Mouse (Mus musculus): ENCODE measurements at regions not wholly inside any gene's neighbourhood (a gene's known extent, or its start where the extent isn't known, plus 50 kb on each side); places are given as distances from the start of the nearest gene placed in this dataset.
A peak's percentile ranks its signal among the peaks of the same experiment; 100 is the strongest.

GRCm38 (mm10) chr11:45089561-45089960, 472.4 kb downstream of the Ebf1 start:
- ATAC-seq (replicated peaks; ENCODE audit: insufficient number of reproducible peaks, low FRiP score, low TSS enrichment, low read depth) (no peak), DNase-seq (ENCODE audit: low spot score) (no peak)
- H3K27me3 ChIP-seq (ENCODE audit: control insufficient read depth, insufficient read depth, low read length): no peaks in the 10 kb centered on the region
- H3K27ac ChIP-seq (replicated peaks; ENCODE audit: low read depth, low read length): no peak overlapping the region
- H3K36me3 ChIP-seq (replicated peaks; ENCODE audit: control insufficient read depth, insufficient read depth, low read depth, low read length): no peaks in the 10 kb centered on the region
- no peak overlapping the region for H3K4me2 ChIP-seq (ENCODE audit: low read depth, low read length)
- H3K4me1 ChIP-seq (ENCODE audit: control insufficient read depth, insufficient read depth, low read length): no peaks in the 10 kb centered on the region
- H3K9me3 ChIP-seq (replicated peaks; ENCODE audit: control insufficient read depth, low read length): no peaks in the 10 kb centered on the region
- H3K9ac ChIP-seq (replicated peaks; ENCODE audit: low read length): no peak overlapping the region
- H3K4me3 ChIP-seq (ENCODE audit: low read depth, low read length): no peak overlapping the region
- 72% methylated on average over 3 of the region's 3 CpGs for WGBS

- Histone ChIP-seq H3K36me3 (replicated peaks; ENCODE audit: control insufficient read depth, insufficient read depth, low read depth, low read length) (no peaks in the 10 kb centered on the region), H3K27me3 (ENCODE audit: control insufficient read depth, insufficient read depth, low read length) (no peaks in the 10 kb centered on the region), H3K4me1 (ENCODE audit: control insufficient read depth, insufficient read depth, low read length) (no peaks in the 10 kb centered on the region), H3K4me3 (ENCODE audit: low read depth, low read length) (no peak overlapping the region), H3K27ac (replicated peaks; ENCODE audit: low read depth, low read length) (no peak overlapping the region), H3K4me2 (ENCODE audit: low read depth, low read length) (no peak overlapping the region), H3K9me3 (replicated peaks; ENCODE audit: control insufficient read depth, low read length) (no peaks in the 10 kb centered on the region), H3K9ac (replicated peaks; ENCODE audit: low read length) (no peak overlapping the region)
- DNase-seq (ENCODE audit: low spot score): peak; percentile 3
- WGBS: 62% methylated on average over 12 of the region's 12 CpGs
- peak; percentile 48; the same call in 1 of the 2 replicates for ATAC-seq (replicated peaks; ENCODE audit: insufficient number of reproducible peaks, low FRiP score, low TSS enrichment, low read depth)
Observed at GRCm38 (mm10) chr11:45103498-45104336, 486.6 kb downstream of the Ebf1 start.

GRCm38 (mm10) chr11:45116702-45117101, 499.6 kb downstream of the Ebf1 start:
- Histone ChIP-seq H3K27ac (replicated peaks; ENCODE audit: low read depth, low read length) (no peak overlapping the region), H3K36me3 (replicated peaks; ENCODE audit: control insufficient read depth, insufficient read depth, low read depth, low read length) (no peaks in the 10 kb centered on the region), H3K9me3 (replicated peaks; ENCODE audit: control insufficient read depth, low read length) (no peaks in the 10 kb centered on the region), H3K4me3 (ENCODE audit: low read depth, low read length) (no peak overlapping the region), H3K4me1 (ENCODE audit: control insufficient read depth, insufficient read depth, low read length) (no peaks in the 10 kb centered on the region), H3K4me2 (ENCODE audit: low read depth, low read length) (no peak overlapping the region), H3K9ac (replicated peaks; ENCODE audit: low read length) (no peak overlapping the region), H3K27me3 (ENCODE audit: control insufficient read depth, insufficient read depth, low read length) (no peaks in the 10 kb centered on the region)
- 86% methylated on average over 1 of the region's 1 CpGs for WGBS
- no peak for DNase-seq (ENCODE audit: low spot score)
- ATAC-seq (replicated peaks; ENCODE audit: insufficient number of reproducible peaks, low FRiP score, low TSS enrichment, low read depth): no peak

- Histone ChIP-seq H3K27ac (replicated peaks; ENCODE audit: low read depth, low read length) (no peak overlapping the region), H3K4me1 (ENCODE audit: control insufficient read depth, insufficient read depth, low read length) (no peaks in the 10 kb centered on the region), H3K36me3 (replicated peaks; ENCODE audit: control insufficient read depth, insufficient read depth, low read depth, low read length) (no peaks in the 10 kb centered on the region), H3K27me3 (ENCODE audit: control insufficient read depth, insufficient read depth, low read length) (no peaks in the 10 kb centered on the region), H3K4me3 (ENCODE audit: low read depth, low read length) (no peak overlapping the region), H3K9ac (replicated peaks; ENCODE audit: low read length) (no peak overlapping the region), H3K4me2 (ENCODE audit: low read depth, low read length) (no peak overlapping the region), H3K9me3 (replicated peaks; ENCODE audit: control insufficient read depth, low read length) (no peaks in the 10 kb centered on the region)
- peak; percentile 20 for DNase-seq (ENCODE audit: low spot score)
- 42% methylated on average over 2 of the region's 2 CpGs for WGBS
- ATAC-seq (replicated peaks; ENCODE audit: insufficient number of reproducible peaks, low FRiP score, low TSS enrichment, low read depth): no peak
Observed at GRCm38 (mm10) chr11:45123276-45123675, 506.2 kb downstream of the Ebf1 start.

GRCm38 (mm10) chr11:45136781-45137180, 519.7 kb downstream of the Ebf1 start:
- Histone ChIP-seq H3K27me3 (ENCODE audit: control insufficient read depth, insufficient read depth, low read length) (no peaks in the 10 kb centered on the region), H3K9me3 (replicated peaks; ENCODE audit: control insufficient read depth, low read length) (no peaks in the 10 kb centered on the region), H3K4me1 (ENCODE audit: control insufficient read depth, insufficient read depth, low read length) (no peaks in the 10 kb centered on the region; the same call in 1 of the 2 replicates), H3K4me3 (ENCODE audit: low read depth, low read length) (no peak overlapping the region), H3K4me2 (ENCODE audit: low read depth, low read length) (no peak overlapping the region), H3K36me3 (replicated peaks; ENCODE audit: control insufficient read depth, insufficient read depth, low read depth, low read length) (no peaks in the 10 kb centered on the region), H3K9ac (replicated peaks; ENCODE audit: low read length) (no peak overlapping the region), H3K27ac (replicated peaks; ENCODE audit: low read depth, low read length) (no peak overlapping the region)
- DNase-seq (ENCODE audit: low spot score) (peak; percentile 86), ATAC-seq (replicated peaks; ENCODE audit: insufficient number of reproducible peaks, low FRiP score, low TSS enrichment, low read depth) (no peak; the same call in 1 of the 2 replicates)
- WGBS: 30% methylated on average over 2 of the region's 2 CpGs

GRCm38 (mm10) chr11:45138351-45138975, 521.3 kb downstream of the Ebf1 start:
- H3K4me2 ChIP-seq (ENCODE audit: low read depth, low read length): no peak overlapping the region
- H3K27ac ChIP-seq (replicated peaks; ENCODE audit: low read depth, low read length): no peak overlapping the region
- no peaks in the 10 kb centered on the region for H3K36me3 ChIP-seq (replicated peaks; ENCODE audit: control insufficient read depth, insufficient read depth, low read depth, low read length)
- 54% methylated on average over 4 of the region's 4 CpGs for WGBS
- ATAC-seq (replicated peaks; ENCODE audit: insufficient number of reproducible peaks, low FRiP score, low TSS enrichment, low read depth): no peak
- no peak overlapping the region for H3K4me3 ChIP-seq (ENCODE audit: low read depth, low read length)
- no peaks in the 10 kb centered on the region; the same call in 1 of the 2 replicates for H3K4me1 ChIP-seq (ENCODE audit: control insufficient read depth, insufficient read depth, low read length)
- no peak overlapping the region for H3K9ac ChIP-seq (replicated peaks; ENCODE audit: low read length)
- no peaks in the 10 kb centered on the region for H3K27me3 ChIP-seq (ENCODE audit: control insufficient read depth, insufficient read depth, low read length)
- DNase-seq (ENCODE audit: low spot score): no peak
- H3K9me3 ChIP-seq (replicated peaks; ENCODE audit: control insufficient read depth, low read length): no peaks in the 10 kb centered on the region

GRCm38 (mm10) chr11:45140490-45140889, 523.4 kb downstream of the Ebf1 start:
- no peak for ATAC-seq (replicated peaks; ENCODE audit: insufficient number of reproducible peaks, low FRiP score, low TSS enrichment, low read depth)
- 83% methylated on average over 1 of the region's 1 CpGs for WGBS

GRCm38 (mm10) chr11:45154070-45154469, 537.0 kb downstream of the Ebf1 start:
- H3K9me3 ChIP-seq (replicated peaks; ENCODE audit: control insufficient read depth, low read length): no peaks in the 10 kb centered on the region
- H3K4me3 ChIP-seq (ENCODE audit: low read depth, low read length): no peak overlapping the region
- no peaks in the 10 kb centered on the region for H3K36me3 ChIP-seq (replicated peaks; ENCODE audit: control insufficient read depth, insufficient read depth, low read depth, low read length)
- no peaks in the 10 kb centered on the region for H3K27me3 ChIP-seq (ENCODE audit: control insufficient read depth, insufficient read depth, low read length)
- no peaks in the 10 kb centered on the region for H3K4me1 ChIP-seq (ENCODE audit: control insufficient read depth, insufficient read depth, low read length)
- DNase-seq (ENCODE audit: low spot score) (no peak), ATAC-seq (replicated peaks; ENCODE audit: insufficient number of reproducible peaks, low FRiP score, low TSS enrichment, low read depth) (no peak)
- WGBS: 88% methylated on average over 6 of the region's 6 CpGs
- H3K27ac ChIP-seq (replicated peaks; ENCODE audit: low read depth, low read length): no peak overlapping the region
- no peak overlapping the region for H3K4me2 ChIP-seq (ENCODE audit: low read depth, low read length)
- no peak overlapping the region for H3K9ac ChIP-seq (replicated peaks; ENCODE audit: low read length)

More at GRCm38 (mm10) chr11:45140490-45140889, 523.4 kb downstream of the Ebf1 start:
- Histone ChIP-seq H3K9me3 (replicated peaks; ENCODE audit: control insufficient read depth, low read length) (no peaks in the 10 kb centered on the region), H3K9ac (replicated peaks; ENCODE audit: low read length) (no peak overlapping the region), H3K36me3 (replicated peaks; ENCODE audit: control insufficient read depth, insufficient read depth, low read depth, low read length) (no peaks in the 10 kb centered on the region), H3K4me2 (ENCODE audit: low read depth, low read length) (no peak overlapping the region), H3K4me3 (ENCODE audit: low read depth, low read length) (no peak overlapping the region), H3K4me1 (ENCODE audit: control insufficient read depth, insufficient read depth, low read length) (no peaks in the 10 kb centered on the region; the same call in 1 of the 2 replicates), H3K27ac (replicated peaks; ENCODE audit: low read depth, low read length) (no peak overlapping the region), H3K27me3 (ENCODE audit: control insufficient read depth, insufficient read depth, low read length) (no peaks in the 10 kb centered on the region)
- DNase-seq (ENCODE audit: low spot score): no peak
